ENCODE assay signal across 18 mouse cellular contexts in the genomic region with DNA sequence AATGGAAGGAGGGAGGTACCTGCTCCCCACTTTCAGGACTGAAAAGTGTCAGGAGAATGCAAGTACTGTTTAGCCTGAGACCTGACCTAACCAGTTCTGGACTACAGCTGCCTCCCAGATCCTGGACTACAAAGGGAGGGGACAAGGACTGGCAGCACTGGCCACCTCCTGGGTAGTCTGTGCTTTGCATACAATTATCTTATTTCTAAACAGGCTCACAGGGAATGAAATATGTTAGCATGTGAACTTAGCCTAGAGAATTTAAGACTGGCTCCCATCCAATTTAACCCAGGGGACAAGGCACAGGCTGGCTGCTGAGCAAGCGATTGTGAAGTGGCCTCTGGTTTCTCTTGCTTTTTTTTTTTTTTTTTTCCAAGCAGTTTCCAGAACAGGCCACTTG. TPM values are rescaled to one million over a fixed set of nuclear protein-coding genes. Genes with fewer than 3 reads are reported as not detected.
"Had no signal": no experiment of that assay in that cellular context is flagged by ENCODE, and none has a peak within 500 bp of the region (broad histone marks: within the 10 kb centered on the region; RNA-seq: fewer than 3 reads in every experiment).

No protein-coding gene starts in this region.

- H3K27ac ChIP-seq: layer of hippocampus, adult 2 months; limb, embryonic 12.5 days; liver, embryonic 13.5 days; midbrain, embryonic 13.5 days; stomach, embryonic 15.5 days had no signal

- DNase-seq: kidney, postnatal 4 days; liver; liver, embryonic 13.5 days; liver, postnatal 0 days; right cerebral cortex, postnatal 14 days; thymus, adult 2 months; thymus, postnatal 25 days had no signal

- H3K4me2 ChIP-seq: limb, embryonic 12.5 days; liver, embryonic 13.5 days; midbrain, embryonic 13.5 days; stomach, embryonic 15.5 days had no signal

- H3K4me1 ChIP-seq: limb, embryonic 12.5 days; midbrain, embryonic 13.5 days; stomach, embryonic 15.5 days had no signal

- H3K9me3 ChIP-seq: limb, embryonic 12.5 days; liver, embryonic 13.5 days; midbrain, embryonic 13.5 days; stomach, embryonic 15.5 days had no signal

- ATAC-seq: intestine, postnatal 0 days; liver, postnatal 0 days; midbrain, embryonic 13.5 days had no signal

- H3K4me3 ChIP-seq: layer of hippocampus, adult 2 months; limb, embryonic 12.5 days; liver, embryonic 13.5 days; midbrain, embryonic 13.5 days; stomach, embryonic 15.5 days had no signal

- H3K27me3 ChIP-seq: limb, embryonic 12.5 days; liver, embryonic 13.5 days; midbrain, embryonic 13.5 days; stomach, embryonic 15.5 days had no signal

- H3K9ac ChIP-seq: limb, embryonic 12.5 days; liver, embryonic 13.5 days; liver, postnatal 0 days; midbrain, embryonic 13.5 days; stomach, embryonic 15.5 days had no signal

RNA-seq across cellular contexts. Expression of a gene that starts 25.5 kb away (rescaled TPM):
- total RNA-seq: layer of hippocampus, adult 2 months; layer of hippocampus, postnatal 10 days; left cerebral cortex, postnatal 36 days; midbrain, postnatal 0 days had no signal
- polyA plus RNA-seq: intestine, postnatal 0 days; kidney, embryonic 16.5 days; limb, embryonic 12.5 days; liver, embryonic 13.5 days; liver, postnatal 0 days; midbrain, embryonic 13.5 days; midbrain, postnatal 0 days; neural tube, embryonic 14.5 days; spleen, adult 2 months; stomach, embryonic 15.5 days; thymus, adult 2 months had no signal
